Mouse (Mus musculus) embryo, embryonic 10 days (tissue): ENCODE measurements around the gene Olfr967.
"Not testable (repeated sequence)": the region's sequence is repeated elsewhere in the genome, so short reads cannot be mapped to it uniquely, and the experiment has no call there.

Experiments used
- DNase-seq: peaks from one replicate; pipeline ENCODE4 v3.0.0-alpha.2; 2015; ENCODE audit warnings: low spot score

Gene Olfr967

DNA sequence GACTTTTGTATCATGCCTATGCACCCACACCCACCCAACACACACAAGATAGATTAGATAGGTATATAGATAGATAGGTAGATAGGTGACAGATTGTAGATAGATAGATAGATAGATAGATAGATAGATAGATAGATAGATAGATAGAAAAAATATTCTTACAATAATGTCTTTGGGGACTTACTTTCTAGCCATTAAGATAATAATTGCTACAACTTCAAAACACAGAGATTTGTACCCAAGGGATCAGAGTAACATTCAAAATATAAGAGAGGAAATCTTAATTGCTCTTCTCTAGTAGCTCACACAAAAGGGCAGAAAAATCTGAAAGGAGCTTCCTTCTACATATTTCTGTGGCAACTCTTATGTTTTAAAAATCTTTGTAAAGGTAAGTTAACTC lies at the start of gene Olfr967:
Gene Olfr967, plus strand, starts transcription at position 301 of the 400 bp plus-strand sequence.
- DNase-seq: no peak

DNA sequence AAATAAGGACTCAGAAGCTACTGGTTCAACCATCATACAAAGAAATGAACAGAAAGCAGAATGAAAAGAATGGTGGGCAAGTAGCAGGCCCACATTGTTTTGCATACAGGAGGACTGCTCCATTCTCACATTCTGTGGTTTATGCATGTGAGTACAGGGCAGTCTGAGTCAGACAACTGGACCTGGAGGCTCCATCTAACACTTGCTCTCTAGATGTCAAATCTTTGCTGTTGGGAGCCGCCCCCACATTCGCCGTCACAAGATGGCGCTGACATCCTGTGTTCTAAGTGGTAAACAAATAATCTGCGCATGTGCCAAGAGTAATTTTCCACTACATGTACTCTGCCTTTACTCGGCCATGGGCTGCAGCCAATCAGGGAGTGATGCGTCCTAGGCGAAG lies 44.9 kb upstream of the Olfr967 start:
- not testable (repeated sequence) for DNase-seq

DNA sequence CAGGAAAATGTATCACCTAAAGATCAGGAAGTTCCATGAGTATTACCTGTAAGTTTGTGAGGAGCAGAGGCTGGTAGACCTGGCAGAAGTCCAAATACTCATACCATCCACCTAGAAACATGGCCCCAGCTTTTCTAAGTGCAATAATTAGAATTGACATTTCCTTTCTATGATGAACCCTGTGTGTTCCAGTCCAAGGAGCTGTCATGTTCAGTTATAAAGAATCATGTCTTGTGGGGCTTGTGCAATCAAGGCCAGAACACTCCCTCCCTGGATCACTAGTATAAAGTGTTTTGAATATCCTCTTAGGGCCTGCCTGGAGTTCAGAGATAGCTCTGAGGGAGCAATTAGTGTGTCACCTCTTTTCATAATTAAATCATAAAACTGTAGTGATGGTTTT lies 39.0 kb upstream of the Olfr967 start, which contains the start of gene Olfr149:
Gene Olfr149, minus strand, starts transcription at position 101 of the 400 bp plus-strand sequence.
- no peak for DNase-seq

- DNase-seq: no peak
Observed at GRCm38 (mm10) chr9:39708958-39709357, 37.1 kb upstream of the Olfr967 start.

- DNase-seq: no peak
Observed at GRCm38 (mm10) chr9:39711053-39711452, 35.0 kb upstream of the Olfr967 start, which contains the start of gene Olfr965. Gene Olfr965 (plus strand): TSS chr9:39711353.

DNA sequence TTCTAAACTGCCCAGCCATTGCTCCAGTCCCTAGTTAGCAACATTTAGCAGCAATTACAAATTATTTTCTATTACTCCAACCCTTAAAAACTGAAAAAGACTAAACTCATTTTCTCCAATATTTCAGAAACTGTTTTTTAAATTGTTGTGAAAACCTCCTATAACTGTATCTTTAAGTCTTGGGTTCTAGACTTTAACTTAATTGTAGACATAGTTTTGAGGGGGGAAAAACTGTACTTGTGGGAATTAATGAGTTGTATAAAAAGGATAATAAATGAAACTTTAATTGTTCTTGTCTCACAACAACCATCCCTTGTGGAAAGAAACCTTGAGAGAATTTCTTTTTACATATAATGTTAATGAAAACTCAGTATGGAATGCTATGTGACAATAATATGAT lies 15.4 kb upstream of the Olfr967 start, which contains the start of gene Olfr150:
Gene Olfr150, plus strand, starts transcription at position 301 of the 400 bp plus-strand sequence.
- no peak for DNase-seq

DNA sequence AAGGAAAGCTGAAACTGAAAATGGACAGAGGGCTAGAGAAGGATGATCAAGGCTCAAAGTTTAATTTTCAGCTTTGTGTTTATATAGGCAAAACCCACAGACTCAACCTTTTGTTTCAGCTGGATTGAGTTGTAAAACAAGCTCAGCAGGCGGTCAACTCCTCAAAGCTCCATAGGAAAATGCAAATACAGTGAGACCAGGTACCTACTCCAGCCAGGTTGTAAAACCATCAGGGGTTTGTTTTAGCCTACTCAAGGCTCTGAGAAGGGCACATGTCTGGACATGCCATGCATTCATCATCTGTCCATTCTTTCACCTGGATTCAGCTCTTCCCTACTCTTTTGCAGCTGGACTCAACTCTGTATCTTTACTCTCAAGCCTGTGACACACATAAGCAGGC lies 5.3 kb upstream of the Olfr967 start:
- DNase-seq: no peak

GRCm38 (mm10) chr9:39746428-39746827 lies 379 bp downstream of the Olfr967 start:
- no peak for DNase-seq

- DNase-seq: no peak
Observed at GRCm38 (mm10) chr9:39783153-39783552, 37.1 kb downstream of the Olfr967 start, which contains the start of gene Olfr968. Gene Olfr968 (minus strand): TSS chr9:39783253.

- DNase-seq: no peak
Observed at GRCm38 (mm10) chr9:39790558-39790957, 44.5 kb downstream of the Olfr967 start, which contains the start of gene Olfr969. Gene Olfr969 (plus strand): TSS chr9:39790945.
